Mouse (Mus musculus): ENCODE measurements around the gene Phc2. TPM values are rescaled to one million over a fixed set of nuclear protein-coding genes. Genes with fewer than 3 reads are reported as not detected.

Gene Phc2
- total RNA-seq, 2 experiments from 2014 or later, result 15.5 to 17.8 TPM

DNA sequence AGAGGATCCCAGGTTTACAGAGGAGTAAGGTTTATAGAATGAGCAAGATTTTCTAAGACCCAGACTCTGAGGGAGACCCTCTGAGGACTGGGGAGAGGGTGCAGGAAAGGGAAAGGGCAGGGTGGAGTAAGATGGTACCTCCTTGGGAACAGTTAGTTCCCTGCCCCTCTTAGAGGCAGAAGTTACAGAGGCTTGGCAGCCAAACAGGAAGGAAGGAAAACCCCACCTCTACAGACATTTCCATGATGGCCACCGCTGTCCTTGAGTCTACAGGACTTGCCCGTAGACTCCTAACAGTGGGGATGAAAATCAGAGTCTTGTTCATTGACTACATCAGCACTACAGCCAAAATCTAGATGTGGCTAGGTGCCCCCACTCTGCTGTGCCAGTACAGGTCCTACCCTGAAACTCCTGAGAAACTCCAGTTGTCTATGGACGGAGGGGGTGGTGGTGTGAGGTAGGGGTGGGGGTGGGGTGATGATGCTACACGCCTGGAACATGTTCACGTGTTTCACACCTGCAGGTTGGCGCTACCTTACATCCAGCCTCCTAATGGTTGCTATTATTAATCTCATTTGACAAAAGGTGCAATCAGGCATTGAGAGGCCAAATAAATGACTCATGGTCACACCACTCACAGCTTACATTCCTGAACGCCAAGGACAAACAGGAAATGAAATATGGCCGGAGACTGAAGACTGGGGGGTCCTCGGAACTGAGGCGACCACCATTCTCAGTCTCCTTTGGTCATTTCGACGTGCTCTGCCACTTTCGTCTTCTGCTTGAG is 115.3 kb downstream of the Phc2 start:
- intact Hi-C loops (cut with DNase I), result no loop called here
- DNase-seq, result no peak

DNA sequence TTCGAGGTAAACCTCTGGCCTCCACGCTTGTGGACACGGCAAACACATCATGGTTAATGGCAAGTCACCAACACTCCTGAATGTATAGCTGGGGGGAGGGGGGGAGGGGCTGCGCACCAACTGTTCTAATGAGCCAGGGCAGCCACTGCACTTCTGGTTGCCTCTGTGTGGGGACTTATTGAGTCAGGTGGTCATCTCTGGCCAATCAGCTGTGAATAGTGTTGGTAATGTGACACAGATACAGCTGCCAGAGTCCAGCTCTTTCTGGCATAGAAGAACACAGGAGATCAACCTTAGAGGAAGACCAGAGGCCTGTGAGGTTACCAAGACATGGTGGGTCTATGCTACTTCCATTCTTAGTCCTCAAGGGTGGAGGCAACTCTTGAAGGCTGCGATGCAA is 116.2 kb downstream of the Phc2 start:
- intact Hi-C loops (cut with DNase I), result no loop called here
- DNase-seq, result no peak

DNA sequence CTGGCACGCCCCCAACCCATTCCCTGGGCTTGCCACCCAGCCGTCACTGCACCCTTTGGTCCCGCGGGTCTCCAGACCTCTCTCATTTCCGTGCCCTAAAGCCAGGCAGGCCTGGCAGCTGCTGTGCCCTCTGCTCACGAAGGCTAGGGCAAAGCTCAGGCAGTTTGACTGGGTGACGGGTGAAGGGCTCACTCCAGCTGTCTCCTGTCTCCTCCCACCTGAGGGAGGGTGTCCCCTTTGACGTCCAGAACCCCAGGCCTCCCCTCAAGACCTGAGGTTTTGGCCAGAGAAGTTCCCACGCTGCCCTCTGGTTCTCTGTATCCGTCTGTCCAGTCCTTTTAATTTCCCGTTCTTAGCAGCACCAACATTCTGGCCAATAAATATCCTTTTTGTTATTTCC is 119.3 kb downstream of the Phc2 start:
- intact Hi-C loops (cut with DNase I), result no loop called here
- DNase-seq, result no peak

DNA sequence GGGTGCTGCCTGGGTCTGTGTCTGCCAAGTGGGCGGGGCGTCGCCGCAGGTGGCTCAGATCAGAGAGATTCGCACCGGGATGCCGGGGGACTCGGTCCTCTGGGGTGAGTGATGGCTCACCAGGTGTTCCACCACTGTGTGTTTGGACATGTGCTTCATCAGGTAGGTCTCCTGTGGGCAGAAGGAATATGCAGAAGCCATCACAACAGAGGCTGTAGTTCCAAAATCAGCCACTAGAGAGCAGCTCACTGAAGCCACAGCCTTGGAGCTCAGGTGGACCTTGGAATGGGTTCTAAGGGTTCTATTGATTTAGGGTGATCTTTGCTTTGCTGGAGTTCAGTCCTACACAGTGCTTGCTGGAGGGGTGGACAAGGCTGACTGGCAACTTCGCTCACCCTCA is 120.0 kb downstream of the Phc2 start:
- DNase-seq, result no peak
- intact Hi-C loops (cut with DNase I), result no loop called here

DNA sequence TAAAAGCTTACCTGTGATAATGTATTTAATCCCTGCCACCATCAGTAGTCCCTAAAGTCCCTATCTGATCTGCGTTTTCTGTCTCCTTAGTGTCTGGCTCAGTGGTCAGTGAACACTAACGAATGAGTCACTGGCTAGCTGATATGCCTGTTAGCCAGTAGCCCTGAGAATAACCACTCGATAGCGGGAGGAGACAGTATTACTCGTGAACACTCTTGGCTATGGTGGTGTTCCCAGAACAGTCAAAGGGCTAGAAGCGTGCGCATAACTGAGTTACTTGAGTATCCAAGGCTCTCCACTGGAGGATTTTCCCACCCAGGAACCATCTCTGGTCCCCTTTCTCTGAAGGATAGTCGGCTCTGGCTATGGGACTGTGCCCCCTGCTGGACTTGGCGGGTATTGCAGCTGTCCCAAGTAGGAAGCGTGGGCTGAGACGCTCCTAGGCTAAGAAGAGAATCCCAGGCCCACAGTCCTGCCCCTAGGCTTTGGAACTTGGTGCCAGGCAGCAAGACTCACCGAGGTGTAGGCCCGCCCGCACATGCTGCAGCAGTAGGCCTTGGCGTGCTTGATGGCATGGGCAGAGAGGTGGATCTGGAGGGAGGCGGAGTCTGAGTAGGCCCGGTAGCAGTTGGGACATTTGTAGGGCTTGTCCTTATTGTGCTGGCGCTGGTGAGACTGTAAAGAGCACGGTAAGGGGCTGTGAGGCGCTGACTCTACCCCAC is 122.2 kb downstream of the Phc2 start:
- intact Hi-C loops (cut with DNase I), result loop anchor here (1.0 to 5.0 kb wide), 2 partner anchors 65 to 164 kb away; partner anchors contain the start of gene Zscan20
- peak; percentile 65 to 76 for DNase-seq

DNA sequence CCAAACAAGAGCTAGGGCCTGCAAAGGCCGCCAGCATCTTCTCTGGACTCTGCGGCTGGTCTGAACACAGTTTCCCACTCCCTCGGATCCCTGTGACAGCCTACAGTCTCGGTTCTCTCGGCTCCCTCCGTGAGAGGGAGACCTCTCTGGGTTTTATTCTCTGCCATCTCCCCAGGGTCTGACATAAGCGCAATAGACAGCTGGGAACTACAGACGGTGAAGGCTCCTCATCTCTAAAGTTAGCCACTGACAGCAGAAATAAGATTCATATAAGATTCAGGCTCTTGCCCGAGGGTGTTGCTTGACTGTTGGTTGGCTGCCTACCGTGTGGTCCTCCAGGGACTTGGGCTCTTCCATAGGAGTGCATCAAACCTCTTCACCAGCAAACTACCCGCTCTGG is 123.1 kb downstream of the Phc2 start:
- DNase-seq, result no peak
- intact Hi-C loops (cut with DNase I), result loop anchor here (5.0 kb wide), 1 partner anchor 165 kb away; the partner anchor contains the start of gene Zscan20

DNA sequence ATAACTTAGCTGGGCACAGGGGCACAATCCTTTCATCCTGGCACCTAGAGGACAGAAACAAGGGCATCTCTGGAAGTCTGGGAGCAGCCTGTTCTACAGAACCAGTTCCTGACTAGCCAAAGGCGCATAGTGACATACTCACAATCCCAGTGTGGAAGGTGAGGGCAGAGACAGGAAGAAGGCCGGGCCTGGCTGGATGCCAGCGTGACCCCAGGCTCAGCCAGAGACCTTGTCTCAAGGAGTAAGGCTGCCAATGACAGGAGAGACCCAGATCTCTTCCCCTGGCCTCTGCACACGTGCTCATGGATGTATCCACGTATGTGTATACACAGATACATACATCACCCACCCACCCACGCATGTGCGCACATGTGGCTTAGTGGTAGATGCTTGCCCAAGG is 127.5 kb downstream of the Phc2 start:
- DNase-seq, result no peak
- intact Hi-C loops (cut with DNase I), result no loop called here

DNA sequence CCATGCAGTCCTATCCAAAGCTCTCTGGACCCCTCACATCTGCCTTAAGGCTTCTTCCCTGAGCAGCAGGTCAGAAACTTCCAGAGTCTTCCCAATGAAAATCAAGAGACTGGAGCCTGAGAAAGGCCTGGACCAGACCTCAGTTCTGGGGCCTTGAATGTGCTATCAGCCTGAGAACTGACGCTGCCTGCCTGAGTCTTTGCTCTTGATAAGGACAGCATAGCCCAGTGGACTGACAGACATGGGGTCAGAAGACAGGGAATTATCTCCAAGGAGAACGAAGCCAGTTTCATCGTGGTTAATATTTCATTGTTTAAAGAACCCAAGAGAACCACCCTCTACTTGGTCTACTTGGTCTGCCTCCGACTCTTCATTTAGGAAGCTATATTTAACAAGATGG is 128.1 kb downstream of the Phc2 start:
- DNase-seq, result no peak
- intact Hi-C loops (cut with DNase I), result no loop called here

DNA sequence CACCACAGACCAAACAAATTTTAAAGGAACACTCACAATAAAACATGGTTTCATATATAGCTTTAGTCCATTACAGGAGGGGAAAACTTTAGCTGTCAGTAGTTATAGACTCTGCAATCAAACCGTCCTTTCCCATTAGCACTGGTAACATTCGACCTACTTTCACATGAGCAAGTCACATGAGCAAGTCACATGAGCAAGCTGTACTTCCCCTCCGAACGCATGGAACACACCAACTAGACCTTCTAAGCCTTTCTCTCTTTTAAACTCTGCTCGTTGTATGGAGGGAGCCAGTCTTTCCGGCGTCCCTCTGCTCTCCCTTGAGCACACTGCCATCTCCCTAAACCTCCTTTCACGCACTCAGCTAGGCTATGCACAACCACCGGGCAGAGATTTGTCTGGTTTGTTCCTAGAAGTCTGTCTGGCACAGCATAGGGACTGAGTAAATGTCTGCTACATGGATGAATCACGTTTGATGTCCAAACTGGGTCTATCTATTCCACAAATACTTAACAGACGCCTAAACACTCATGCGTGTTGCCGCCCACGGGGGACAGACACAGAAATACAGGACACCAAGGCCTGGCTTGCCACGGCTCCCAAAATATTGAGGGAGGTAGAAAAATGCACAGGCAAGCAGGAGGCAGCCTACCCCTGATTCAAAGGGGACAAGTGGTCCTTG is 130.6 kb downstream of the Phc2 start:
- intact Hi-C loops (cut with DNase I), result no loop called here
- DNase-seq, result no peak

DNA sequence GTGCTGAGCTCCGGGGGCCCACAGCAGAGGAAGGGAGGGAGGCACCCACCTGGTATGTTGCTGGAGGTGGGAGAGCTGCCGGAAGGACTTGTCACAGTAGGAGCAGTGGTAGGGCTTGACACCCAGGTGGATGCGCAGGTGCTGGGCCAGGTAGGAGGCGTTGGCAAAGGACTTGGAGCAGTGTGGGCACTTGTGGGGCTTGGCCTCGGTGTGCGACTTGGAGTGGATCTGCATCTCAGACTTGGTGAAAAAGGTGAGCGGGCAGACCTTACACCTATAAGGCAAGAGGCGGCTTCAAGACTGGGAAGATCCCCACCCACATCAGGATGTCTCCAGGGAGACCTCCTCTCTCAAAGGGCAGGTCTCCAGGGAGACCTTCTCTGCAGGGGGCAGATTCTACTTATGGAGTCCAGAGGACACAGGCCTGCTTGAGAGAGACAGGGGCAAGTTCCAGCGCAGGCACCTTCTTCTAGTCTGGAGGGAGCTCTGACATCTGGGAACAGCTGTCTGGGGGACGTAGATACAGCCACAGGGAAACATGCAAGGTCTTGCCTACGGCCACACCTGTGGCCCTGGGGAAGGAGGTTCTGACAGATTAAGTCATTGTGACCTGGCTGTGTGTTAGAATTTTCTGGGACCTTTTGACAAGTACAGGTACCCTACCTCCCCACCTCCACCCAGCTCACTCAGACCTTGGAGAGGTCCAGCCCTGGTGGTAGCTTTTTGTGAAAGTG is 131.6 kb downstream of the Phc2 start:
- DNase-seq, result no peak
- intact Hi-C loops (cut with DNase I), result no loop called here

DNA sequence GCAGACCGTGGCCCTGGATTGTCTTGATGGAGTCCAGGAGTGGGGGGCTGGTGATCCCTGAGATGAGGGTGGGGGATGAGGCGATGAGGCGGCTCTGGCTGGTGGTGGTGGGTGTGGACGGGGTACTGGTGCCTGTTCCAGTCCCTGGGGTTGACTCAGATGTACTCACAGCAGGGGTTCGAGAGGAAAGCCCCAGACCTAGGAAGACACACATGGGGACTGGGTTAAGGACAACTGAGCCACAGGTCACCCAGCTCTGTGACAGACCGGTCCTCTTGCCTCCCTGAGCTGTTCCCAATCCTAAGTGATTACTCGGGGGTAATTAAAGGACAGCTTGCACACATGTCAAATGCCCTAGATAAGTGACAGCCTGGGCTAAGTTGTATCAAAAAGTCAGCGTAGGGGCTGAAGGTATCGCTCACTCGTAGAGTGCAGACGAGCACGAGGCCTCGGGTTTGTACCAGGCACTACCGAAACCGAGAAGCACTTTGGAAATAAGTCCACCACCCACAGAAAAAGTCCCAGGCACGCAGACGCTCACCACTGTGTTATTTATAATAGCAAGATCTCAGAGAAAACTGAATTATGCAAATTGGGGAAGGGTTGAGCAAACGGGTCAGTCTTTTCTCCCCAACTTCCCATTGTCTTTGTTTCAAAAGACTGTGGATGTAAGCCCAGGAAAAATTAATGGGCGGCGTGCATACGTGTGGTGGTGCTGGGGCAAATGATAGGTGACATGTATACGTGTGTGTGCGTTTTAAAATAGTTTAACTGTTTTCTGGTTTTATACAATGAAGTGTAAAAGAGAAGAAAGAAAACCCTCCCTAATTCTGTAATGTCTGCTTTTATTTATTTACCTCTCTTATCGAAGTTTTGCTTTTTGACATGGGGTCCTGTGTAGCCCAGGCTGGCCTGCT is 132.8 kb downstream of the Phc2 start:
- intact Hi-C loops (cut with DNase I), result no loop called here

DNA sequence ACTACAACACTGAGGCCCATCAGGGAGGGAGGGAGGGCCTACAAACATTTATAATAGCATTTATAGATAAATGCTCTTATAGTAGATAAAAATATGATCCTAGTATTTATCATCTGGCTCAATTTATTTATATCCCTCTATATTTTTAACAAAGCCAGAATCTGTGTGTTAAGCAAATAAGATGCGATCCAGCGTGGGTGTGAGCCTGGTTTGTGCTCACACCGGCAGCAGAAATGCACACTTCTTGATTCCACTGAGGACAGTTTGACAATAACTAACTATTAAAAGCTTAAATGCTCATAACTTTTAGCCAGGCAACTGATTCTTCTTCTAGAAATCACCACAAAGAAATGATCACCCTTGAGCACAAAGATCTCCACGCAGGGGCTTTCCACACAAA is 133.6 kb downstream of the Phc2 start:
- DNase-seq, result no peak
- intact Hi-C loops (cut with DNase I), result no loop called here

More for the DNA sequence above, 132.8 kb downstream of the Phc2 start:
- DNase-seq, result no peak

DNA sequence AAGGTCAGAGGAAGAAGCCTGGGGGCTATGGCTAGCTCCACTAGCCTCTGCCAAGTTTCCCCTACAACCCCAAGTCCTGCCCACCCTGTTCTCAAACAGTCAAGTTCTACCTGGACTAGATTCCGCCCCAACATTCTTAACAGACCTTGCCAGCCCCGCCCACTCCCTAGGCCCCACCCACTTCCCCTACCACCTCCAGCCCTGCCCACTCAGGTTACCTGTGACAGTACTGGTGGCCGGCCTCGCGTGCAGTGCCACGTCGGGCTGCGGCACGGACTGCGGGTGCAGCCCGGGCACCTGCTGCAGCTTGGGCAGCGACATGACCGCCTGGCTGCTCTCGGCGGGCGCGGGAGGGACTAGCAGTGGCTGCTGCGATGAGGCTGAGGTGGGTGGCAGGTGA is 135.1 kb downstream of the Phc2 start:
- intact Hi-C loops (cut with DNase I), result no loop called here
- no peak for DNase-seq

DNA sequence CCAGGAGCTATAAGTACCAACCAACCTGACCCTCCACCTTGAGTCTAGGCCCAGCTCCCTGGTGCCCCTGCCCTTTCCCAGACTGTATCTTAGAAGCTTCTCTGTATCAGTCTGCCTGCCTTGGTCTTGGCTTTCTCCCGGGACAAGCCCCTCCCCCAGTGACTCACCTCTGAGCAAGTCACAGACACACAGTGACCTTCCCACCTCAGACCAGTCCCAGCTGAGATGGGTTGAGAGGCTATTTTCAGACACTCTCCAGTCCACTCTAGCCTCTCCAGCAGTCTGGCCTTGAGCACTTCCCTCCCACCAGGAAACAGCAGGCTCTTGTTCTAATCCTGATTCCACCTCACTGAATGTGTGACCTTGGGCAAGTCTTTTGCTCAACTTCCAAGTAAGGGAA is 139.2 kb downstream of the Phc2 start:
- no peak for DNase-seq
- intact Hi-C loops (cut with DNase I), result no loop called here

DNA sequence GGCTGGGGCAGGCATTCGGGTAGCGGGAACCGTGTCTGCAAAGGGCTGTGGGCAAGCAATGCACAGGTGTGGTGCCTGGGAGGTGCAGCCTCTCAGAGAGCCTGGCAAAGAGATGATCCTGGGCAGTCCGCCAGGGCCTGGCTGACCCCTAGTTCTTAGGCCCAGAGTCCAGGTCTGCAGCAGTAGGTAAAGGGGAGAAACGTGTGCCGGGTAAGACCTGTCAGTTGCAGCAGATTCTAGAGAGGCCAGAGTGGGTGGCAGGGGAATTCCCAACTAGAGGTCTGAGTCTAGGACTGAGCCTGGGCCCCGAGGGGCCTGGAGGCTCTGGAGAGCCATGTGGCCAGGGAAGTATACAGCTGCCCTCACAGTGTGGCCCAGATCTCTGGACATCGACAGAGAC is 139.7 kb downstream of the Phc2 start:
- intact Hi-C loops (cut with DNase I), result no loop called here
- DNase-seq, result no peak

DNA sequence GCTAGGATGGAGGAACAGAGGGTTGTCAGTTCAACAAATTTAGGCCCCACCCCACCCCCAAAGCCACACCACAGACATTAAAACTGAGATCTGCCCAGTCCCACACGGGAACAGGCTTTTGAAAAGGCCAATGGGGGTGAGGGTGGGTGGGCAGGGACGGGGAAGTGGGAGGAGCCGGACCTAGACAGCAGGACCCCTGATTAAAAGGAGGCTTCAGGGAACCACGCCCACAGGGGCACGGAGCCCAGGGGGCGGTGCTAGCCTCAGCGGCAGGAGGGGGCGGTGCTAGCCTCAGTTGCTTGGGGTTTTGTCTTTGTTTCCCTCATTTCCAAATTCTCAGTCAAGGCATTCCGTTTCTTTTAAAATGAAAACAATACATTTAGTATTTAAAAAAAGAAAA is 141.1 kb downstream of the Phc2 start:
- intact Hi-C loops (cut with DNase I), result no loop called here
- no peak for DNase-seq

DNA sequence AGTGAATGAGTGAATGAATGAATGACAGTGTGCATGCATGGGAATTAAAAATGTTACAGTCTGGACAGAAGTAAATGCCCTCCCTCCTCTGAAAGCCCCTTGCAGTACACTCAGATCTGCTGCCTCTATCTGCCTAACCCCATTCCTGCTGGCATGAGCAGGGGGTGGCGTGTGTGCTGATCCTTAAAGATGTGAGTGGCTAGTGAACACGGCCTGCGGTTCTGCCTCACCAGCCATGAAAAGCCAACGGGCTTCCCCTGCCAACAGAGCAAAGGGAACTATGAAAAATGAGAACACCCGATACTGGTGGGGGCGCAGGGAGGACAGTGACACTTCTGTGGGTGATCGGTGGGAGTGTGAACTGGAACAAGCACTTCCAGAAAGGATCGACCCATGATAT is 142.3 kb downstream of the Phc2 start:
- intact Hi-C loops (cut with DNase I), result no loop called here
- DNase-seq, result no peak

DNA sequence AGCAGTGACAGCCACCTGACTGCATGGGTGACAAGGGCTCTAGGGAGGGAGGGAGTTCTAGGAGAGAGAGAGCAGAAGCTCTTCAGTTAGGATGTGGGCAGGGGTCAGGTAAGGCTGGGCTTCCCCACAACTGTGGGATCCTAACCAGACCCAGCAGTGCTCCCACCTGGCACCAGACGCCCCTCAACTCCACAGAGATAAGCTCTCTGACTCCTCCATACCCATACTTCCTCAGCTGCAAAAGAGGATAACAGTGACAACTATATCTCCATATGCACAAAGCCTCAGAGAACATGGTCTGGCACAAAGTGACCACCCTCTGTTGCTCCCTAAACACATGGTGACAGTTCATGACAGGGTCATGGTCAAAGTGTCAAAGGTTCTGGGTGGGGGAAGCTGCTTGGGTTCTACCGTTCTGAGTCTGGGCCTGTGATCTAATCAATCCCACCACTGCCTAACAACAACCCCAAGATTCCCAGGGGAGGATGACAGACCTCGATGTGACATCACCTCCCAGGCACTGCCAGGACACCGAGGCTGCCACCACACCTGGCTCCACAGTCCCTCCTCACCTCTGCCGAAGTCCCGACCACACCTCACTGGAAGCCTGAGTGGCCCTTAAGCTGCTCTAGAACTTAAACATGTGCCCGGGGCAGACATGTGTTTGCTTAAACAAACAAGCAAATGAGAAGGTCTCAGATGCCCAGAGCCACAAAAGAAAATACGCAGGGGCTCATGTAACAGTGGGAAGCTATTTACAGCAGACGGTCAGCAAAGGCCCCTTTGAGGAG is 147.4 kb downstream of the Phc2 start:
- intact Hi-C loops (cut with DNase I), result no loop called here

More for the DNA sequence above, 147.4 kb downstream of the Phc2 start:
- no peak for DNase-seq
